13 mouse cellular contexts compared by ENCODE assay signal in genomic region chr9:83253789-83254188, GRCm38 (mm10).
"Had no signal": no experiment of that assay in that cellular context is flagged by ENCODE, and none has a peak within 500 bp of the region (broad histone marks: within the 10 kb centered on the region; RNA-seq: fewer than 3 reads in every experiment).

No protein-coding gene starts in this region.

- H3K4me3 ChIP-seq: left cerebral cortex, adult 2 months; limb, embryonic 10.5 days; midbrain, embryonic 10.5 days; neural tube, embryonic 12.5 days had no signal

- H3K9ac ChIP-seq: lung, embryonic 14.5 days; neural tube, embryonic 12.5 days had no signal

- H3K27ac ChIP-seq: left cerebral cortex, adult 2 months; limb, embryonic 10.5 days; midbrain, embryonic 10.5 days; neural tube, embryonic 12.5 days; stomach, postnatal 0 days had no signal

- H3K4me1 ChIP-seq: limb, embryonic 10.5 days; midbrain, embryonic 10.5 days; neural tube, embryonic 12.5 days had no signal

- H3K27me3 ChIP-seq: neural tube, embryonic 12.5 days had no signal

- ATAC-seq: hindbrain, embryonic 16.5 days; inflammation-experienced regulatory T-cells, adult 6 months; intestine, postnatal 0 days had no signal

- H3K9me3 ChIP-seq: limb, embryonic 10.5 days; midbrain, embryonic 10.5 days; neural tube, embryonic 12.5 days had no signal

- H3K36me3 ChIP-seq: limb, embryonic 10.5 days; midbrain, embryonic 10.5 days; neural tube, embryonic 12.5 days had no signal

- DNase-seq: lung, embryonic 14.5 days; lung, postnatal 10 days; lung, postnatal 4 days; midbrain, embryonic 14.5 days; thymus, postnatal 4 days had no signal

- H3K4me2 ChIP-seq: lung, embryonic 14.5 days; neural tube, embryonic 12.5 days had no signal
